In genomic region chr3:138852982-138853689, GRCm38 (mm10) we compare ENCODE assay signal across 14 mouse cellular contexts.
DNase-seq lines count a peak whose midpoint lies in the region; ATAC-seq lines count a peak whose summit lies in the region.
"Had no signal": no experiment of that assay in that cellular context is flagged by ENCODE, and none has a peak within 500 bp of the region (broad histone marks: within the 10 kb centered on the region; RNA-seq: fewer than 3 reads in every experiment).

No protein-coding gene starts in this region.

- 42% methylated on average over 13 of the region's 13 CpGs for WGBS in intestine, embryonic 15.5 days
- 38% methylated on average over 13 of the region's 13 CpGs for WGBS in intestine, embryonic 16.5 days
- WGBS in forebrain, embryonic 16.5 days, result 16% methylated on average over 13 of the region's 13 CpGs

- no peaks in the 10 kb centered on the region for H3K9me3 ChIP-seq in intestine, embryonic 15.5 days
- no peaks in the 10 kb centered on the region for H3K9me3 ChIP-seq in intestine, embryonic 16.5 days (ENCODE audit: control insufficient read depth, low read length)
- no peaks in the 10 kb centered on the region for H3K9me3 ChIP-seq in forebrain, embryonic 16.5 days (ENCODE audit: control insufficient read depth, low read length)

- H3K27ac ChIP-seq in intestine, embryonic 15.5 days, result no peak overlapping the region
- no peak overlapping the region for H3K27ac ChIP-seq in intestine, embryonic 16.5 days (ENCODE audit: low read length)
- no peak overlapping the region; the same call in 1 of the 2 replicates for H3K27ac ChIP-seq in forebrain, embryonic 16.5 days (ENCODE audit: low read length)

- H3K4me3 ChIP-seq in intestine, embryonic 15.5 days (replicated peaks), result no peak overlapping the region
- H3K4me3 ChIP-seq in intestine, embryonic 16.5 days (ENCODE audit: low read length), result no peak overlapping the region
- H3K4me3 ChIP-seq in forebrain, embryonic 16.5 days (replicated peaks; ENCODE audit: low read length), result no peak overlapping the region

- no peaks in the 10 kb centered on the region for H3K27me3 ChIP-seq in intestine, embryonic 15.5 days (replicated peaks)
- H3K27me3 ChIP-seq in intestine, embryonic 16.5 days (replicated peaks; ENCODE audit: control insufficient read depth, insufficient read depth, low read length), result no peaks in the 10 kb centered on the region
- no peaks in the 10 kb centered on the region for H3K27me3 ChIP-seq in forebrain, embryonic 16.5 days (replicated peaks; ENCODE audit: control insufficient read depth, insufficient read depth, low read length)
- H3K27me3 ChIP-seq: Patski had no signal

- peak; percentile 62 for DNase-seq in right cerebral cortex, adult 18-20 months
- no peak for DNase-seq in right cerebral cortex, postnatal 25 days
- no peak for DNase-seq in urinary bladder, postnatal 25 days (ENCODE audit: low spot score)
- DNase-seq in ovary, postnatal 14 days (ENCODE audit: low spot score), result no peak
- no peak for DNase-seq in frontal cortex, postnatal 25 days (ENCODE audit: low spot score in 2 of 2)
- DNase-seq: cerebellum, postnatal 36 days; heart, postnatal 10 days; liver; lung, postnatal 14 days had no signal

- H3K4me2 ChIP-seq in intestine, embryonic 15.5 days (replicated peaks), result peak overlapping the region; percentile 0; the same call in 1 of the 2 replicates
- H3K4me2 ChIP-seq in intestine, embryonic 16.5 days (ENCODE audit: low read depth, low read length), result no peak overlapping the region
- H3K4me2 ChIP-seq in forebrain, embryonic 16.5 days (ENCODE audit: low read length), result peak overlapping the region; percentile 10; the same call in 1 of the 2 replicates

- ATAC-seq in intestine, embryonic 15.5 days, result no peak
- ATAC-seq in intestine, embryonic 16.5 days, result no peak
- ATAC-seq in forebrain, embryonic 16.5 days, result no peak
- ATAC-seq: CD4-positive, CD25-positive, alpha-beta regulatory T cell, adult 4 months had no signal

- no peak overlapping the region for H3K9ac ChIP-seq in intestine, embryonic 15.5 days
- no peak overlapping the region for H3K9ac ChIP-seq in intestine, embryonic 16.5 days (ENCODE audit: low read depth, low read length)
- no peak overlapping the region for H3K9ac ChIP-seq in forebrain, embryonic 16.5 days (replicated peaks; ENCODE audit: low read depth, low read length)

- H3K36me3 ChIP-seq in intestine, embryonic 15.5 days, result no peaks in the 10 kb centered on the region
- no peaks in the 10 kb centered on the region for H3K36me3 ChIP-seq in intestine, embryonic 16.5 days (ENCODE audit: control insufficient read depth, insufficient read depth, low read length)
- H3K36me3 ChIP-seq in forebrain, embryonic 16.5 days (ENCODE audit: control insufficient read depth, insufficient read depth), result no peaks in the 10 kb centered on the region

- H3K4me1 ChIP-seq in intestine, embryonic 15.5 days (replicated peaks), result peaks cover 16% of the 10 kb centered on the region
- H3K4me1 ChIP-seq in intestine, embryonic 16.5 days (ENCODE audit: control insufficient read depth, insufficient read depth, low read length), result peaks cover 12% of the 10 kb centered on the region
- H3K4me1 ChIP-seq in forebrain, embryonic 16.5 days (replicated peaks; ENCODE audit: control insufficient read depth, insufficient read depth, low read length), result peaks cover 82% of the 10 kb centered on the region
